Mouse (Mus musculus) kidney, adult 11 months (tissue): ENCODE data around the gene Gm20388.

Experiments
- DNase-seq: peaks from one replicate; pipeline ENCODE4 v3.0.0; 2022

Gene Gm20388

DNA sequence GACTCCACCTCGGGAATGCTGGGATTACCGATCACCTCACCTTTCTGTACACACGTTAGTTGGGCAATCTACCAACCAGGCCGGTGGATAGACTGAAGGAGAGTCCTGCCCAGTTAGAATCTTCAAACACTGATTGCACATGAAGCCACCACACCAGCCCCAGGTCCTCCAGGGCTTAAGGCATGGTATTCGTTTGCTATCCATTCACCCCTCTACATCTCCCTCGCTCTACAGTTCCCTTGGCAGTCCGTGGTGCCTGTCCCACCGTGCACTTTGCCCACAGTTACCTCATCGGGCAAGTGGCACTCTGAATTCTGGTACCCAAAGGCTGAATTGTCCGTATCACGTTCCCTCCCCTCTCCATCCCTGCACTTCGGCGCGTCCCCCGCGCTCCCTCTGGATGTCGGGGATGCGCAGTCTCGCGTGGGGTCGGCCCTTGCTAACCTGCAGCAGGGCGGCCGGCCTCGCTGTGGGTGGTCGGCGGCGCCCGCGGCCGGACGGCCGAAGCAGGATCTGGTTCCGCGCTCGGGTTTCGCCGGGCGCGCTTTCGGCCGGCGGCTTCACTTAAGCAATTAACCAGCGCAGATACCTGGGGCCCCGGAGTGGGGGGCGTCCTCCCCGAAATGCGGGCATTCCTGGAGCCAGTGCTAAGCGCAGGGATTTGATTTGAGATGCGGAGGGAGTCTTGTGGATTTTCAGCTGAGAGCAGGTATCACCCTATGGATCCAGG, 1169.9 kb downstream of the Gm20388 start:
- DNase-seq: no peak

DNA sequence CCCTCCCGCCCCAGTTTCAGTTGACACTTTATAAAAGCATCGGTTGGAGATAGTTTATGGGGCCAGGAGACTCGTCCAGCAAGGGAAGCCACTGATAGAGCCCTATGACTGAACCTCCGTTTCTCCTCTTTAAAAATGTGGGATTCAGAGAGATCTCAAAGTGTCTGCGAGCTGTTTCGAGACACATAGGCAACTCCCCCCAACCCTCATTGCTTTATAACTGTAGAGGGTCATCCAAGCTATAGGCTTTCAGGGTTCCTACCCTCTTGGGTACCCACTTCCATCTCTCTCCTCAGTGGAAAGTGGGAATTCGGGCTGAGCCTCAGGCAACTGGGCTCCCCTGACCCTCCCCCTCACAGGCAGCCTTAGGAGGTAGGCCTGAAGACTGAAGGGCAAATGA, 1170.8 kb downstream of the Gm20388 start:
- no peak for DNase-seq

DNA sequence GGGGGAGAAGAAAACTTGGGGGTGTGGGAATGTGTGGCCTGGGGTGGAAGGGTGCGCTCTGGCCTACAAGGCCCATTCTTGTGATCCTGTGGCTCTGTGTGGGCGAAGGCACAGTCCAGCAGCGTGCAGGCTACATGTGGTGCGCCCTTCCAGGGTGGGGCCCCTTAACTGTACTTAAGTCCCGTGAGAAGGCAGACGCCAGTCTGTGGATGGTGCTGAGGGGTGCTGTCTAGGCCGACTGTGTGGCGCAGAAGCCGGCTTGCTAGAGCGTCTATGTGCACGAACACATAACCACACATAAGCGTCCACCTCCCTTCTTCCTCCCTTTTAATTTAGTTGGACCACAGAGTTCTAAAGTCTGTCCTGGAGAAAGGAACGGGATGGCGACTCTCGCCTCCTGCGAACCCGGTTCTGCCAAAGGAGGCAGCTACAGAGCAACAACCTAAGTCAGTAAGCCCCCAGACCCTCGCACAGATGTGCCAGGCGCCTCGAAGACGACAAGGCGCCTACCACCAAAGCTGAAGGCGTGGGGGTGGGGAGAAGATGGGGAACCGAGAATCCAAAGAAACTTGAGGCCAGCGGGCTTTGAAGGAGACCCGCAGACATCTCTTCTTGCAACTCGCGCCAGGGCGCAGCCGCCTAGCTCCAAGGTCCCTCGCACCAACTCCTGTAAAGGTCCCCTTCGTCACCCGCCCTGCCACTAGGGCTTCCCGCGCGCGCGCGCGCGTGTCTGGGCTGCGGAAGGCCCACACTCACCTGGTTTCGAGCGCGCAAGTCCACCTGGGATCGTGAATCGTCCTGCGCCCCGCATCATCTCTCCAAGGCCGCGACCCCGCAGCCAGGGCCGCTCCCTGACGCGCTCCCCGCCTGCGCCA, 1171.8 kb downstream of the Gm20388 start:
- DNase-seq: no peak

DNA sequence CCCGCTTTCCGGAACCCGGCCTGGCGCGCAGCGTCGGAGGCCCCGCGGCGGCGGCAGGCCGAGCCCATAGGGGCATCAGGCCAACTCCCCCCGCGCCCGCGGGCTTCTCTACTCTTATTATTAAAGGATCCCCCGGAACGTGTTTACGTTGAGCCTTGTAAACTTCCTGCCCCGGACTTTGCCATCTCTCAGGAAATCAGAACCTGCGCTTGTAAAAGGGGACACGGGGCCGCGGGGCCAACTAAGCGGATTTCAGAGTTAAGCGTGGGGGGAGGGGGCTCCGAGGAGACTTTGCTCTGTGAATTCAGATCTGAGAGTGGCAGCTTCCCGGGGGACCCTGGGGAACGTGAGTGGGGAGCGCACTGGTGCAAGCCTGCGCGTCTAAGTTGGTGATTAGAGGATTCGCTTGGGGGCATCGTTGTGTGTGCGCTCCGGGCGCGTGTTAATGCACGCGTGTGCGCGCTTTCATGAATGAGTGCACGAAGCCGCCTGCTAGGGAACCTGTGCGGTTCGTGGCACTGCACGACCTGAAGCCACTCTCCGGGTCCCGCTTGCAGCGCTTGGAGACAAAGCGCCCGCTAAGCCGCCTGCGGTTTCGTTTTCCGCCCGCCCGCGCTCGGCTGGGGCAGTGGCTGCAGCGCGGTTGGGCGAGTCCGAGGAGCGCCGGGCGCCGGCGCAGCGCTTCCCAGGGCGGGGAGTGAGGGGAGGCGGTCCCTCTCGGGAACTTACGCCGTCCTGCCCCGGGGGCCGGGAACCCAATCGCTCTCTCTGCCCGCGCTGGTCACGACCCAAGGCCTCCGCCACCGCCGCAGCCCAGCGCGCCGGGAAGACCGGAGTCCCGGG, 1172.7 kb downstream of the Gm20388 start:
- DNase-seq: peak; percentile 56

DNA sequence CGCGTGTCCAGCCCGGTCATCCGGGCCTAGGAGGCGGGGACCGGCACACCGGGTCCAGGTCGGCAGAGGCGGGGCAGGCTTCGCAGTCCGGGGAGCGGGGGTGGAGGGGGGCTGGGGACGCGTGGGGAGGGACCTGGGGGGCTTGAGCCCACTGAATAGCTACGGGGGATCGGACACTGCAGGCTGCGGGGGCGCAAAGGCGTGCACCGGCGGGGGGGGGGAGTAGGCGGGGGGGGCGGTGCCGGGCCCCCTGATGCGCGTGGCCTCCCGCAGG, 1173.2 kb downstream of the Gm20388 start:
- DNase-seq: no peak

DNA sequence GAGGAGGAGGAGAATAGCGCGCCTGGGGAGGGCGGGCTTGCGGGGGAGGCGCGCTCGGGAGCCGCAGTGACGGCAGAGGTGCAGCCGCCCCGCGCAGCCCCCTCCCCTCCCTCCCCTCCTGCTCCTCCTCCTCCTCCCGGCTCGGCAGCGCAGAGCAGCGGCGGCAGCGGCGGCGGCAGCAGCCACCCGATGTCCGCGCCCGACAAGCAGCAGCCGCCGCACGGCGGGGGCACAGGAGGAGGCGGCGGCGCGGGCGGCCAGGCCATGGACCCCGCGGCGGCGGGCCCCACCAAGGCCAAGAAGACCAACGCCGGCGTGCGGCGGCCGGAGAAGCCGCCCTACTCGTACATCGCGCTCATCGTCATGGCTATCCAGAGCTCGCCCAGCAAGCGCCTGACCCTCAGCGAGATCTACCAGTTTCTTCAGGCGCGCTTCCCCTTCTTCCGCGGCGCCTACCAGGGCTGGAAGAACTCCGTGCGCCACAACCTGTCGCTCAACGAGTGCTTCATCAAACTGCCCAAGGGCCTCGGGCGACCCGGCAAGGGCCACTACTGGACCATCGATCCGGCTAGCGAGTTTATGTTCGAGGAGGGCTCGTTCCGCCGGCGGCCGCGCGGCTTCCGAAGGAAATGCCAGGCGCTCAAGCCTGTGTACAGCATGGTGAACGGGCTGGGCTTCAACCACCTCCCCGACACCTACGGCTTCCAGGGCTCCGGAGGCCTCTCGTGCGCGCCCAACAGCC, 1173.7 kb downstream of the Gm20388 start, which contains the start of gene Foxf1:
TSS of gene Foxf1 (plus strand) at position 177 of the 742 bp plus-strand sequence.
- DNase-seq: no peak

DNA sequence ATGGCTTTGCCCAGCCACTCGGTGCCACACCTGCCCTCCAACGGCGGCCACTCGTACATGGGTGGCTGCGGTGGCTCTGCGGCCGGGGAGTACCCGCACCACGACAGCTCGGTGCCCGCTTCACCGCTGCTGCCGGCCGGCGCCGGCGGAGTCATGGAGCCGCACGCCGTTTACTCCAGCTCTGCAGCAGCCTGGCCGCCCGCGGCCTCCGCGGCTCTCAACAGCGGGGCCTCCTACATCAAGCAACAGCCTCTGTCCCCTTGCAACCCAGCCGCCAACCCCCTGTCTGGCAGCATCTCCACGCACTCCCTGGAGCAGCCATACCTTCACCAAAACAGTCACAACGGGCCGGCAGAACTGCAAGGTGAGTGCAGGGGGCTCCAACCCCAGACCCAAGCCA, 1174.4 kb downstream of the Gm20388 start:
- no peak for DNase-seq

DNA sequence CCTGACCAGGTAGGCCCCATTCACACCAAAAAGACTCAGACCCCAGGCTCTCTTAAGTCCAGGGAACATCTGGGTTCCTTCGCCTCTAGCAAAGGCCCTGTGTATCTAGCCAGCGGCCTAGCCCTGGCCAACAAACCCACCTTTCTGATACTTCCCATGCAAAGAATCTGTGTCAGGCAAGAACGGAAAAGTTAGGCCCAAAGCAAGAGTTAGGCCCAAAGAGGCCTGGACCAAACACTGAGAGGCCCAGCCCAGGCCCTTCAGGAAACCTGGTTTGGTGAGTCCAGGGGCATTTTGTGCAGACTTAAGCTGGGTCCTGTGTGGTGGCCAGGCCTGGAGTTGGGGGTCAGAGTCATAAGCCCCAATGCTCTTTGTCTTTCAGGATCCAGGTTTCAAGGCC, 1174.9 kb downstream of the Gm20388 start:
- DNase-seq: no peak

DNA sequence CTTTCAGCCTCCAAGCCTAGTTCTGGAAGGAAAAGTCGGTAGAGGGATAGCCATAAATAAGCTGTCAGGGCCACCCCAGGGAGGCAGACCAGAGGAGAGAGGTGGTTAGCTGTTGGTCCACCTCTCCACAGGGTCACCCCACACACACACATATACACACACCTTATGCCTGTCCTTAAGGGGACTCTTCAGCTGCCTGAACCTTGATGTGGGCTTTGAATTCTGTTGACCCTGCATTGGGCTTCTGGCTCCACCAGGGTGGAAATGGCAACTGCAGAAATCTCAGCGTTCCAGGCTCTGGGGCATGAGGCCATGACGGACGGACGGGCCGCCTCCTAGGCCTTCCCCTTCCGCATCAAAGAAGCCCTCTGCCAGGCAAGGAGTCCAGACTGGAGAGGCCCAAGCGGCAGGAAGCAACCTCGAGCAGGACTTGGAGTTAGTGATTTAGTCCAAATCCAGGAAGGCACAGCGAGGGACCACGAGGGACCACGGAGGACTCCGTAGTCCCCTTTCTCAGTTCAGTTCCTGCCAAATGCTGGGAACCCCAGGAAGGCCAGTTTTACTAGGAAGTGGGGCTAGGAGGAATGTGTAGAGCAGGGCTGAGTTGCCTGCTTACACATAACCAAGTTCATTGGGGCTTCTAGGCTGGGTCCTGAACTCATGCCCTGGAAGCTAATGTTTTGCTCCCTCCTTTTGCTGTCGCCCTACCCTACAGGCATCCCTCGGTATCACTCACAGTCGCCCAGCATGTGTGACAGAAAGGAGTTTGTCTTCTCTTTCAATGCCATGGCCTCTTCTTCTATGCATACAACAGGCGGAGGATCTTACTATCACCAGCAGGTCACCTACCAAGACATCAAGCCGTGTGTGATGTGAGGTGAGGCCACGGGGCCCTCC, 1175.6 kb downstream of the Gm20388 start:
- DNase-seq: no peak

DNA sequence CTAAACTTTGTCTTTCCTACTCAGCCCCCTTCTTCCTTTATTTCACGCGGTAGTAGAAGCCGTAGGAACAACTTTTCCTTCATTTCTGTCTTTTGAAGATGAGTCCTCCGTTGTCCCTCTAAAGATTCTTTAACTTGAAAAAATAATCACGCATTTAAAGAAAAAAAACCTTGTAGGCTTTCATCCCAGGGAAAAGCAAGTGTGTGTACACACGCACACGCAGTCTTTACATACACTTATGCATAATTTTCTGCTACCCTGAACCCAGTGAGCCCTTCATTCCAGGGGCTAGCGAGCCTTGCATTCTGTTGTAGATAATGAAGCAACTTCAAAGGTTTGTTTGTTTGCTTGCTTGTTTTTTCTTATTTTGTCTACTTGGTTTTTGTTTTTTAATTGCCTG, 1177.6 kb downstream of the Gm20388 start:
- DNase-seq: no peak

DNA sequence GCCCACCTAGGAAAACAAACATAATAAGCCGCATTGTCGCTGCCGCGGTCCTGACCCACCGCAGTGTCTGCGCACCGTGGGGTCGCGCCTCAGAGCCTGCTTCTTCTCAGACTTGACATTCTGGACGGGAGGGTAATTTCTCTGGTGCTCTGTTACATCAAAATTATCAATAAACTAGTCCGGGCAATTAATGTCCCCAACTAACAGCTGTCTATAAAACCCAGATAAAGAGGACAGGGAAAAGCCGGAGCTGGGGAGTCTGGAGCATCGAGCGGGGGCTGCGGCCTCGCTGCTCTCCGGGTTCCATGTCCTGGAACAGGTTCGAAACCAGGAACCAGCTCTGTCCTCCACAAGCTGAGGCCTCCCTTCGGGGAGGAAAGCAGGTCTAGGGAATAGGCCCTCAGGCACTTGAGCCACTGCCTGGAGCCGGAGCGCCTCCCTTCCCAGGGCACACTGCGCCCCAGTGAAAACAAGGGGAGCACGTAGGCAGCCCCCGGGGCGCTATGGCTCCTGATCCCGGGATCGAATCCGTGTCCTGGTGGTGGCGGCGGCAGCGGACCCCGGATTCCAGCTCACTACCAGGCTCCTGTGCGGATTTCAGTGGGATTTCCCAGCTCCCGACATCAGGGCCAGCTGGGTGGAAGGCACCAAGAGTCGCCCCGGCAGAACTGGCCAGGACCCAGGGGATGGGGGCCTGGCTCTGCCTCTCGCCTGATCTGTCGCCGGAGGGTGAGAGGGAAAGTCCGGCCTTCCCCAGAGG, 1178.4 kb downstream of the Gm20388 start:
- DNase-seq: no peak

DNA sequence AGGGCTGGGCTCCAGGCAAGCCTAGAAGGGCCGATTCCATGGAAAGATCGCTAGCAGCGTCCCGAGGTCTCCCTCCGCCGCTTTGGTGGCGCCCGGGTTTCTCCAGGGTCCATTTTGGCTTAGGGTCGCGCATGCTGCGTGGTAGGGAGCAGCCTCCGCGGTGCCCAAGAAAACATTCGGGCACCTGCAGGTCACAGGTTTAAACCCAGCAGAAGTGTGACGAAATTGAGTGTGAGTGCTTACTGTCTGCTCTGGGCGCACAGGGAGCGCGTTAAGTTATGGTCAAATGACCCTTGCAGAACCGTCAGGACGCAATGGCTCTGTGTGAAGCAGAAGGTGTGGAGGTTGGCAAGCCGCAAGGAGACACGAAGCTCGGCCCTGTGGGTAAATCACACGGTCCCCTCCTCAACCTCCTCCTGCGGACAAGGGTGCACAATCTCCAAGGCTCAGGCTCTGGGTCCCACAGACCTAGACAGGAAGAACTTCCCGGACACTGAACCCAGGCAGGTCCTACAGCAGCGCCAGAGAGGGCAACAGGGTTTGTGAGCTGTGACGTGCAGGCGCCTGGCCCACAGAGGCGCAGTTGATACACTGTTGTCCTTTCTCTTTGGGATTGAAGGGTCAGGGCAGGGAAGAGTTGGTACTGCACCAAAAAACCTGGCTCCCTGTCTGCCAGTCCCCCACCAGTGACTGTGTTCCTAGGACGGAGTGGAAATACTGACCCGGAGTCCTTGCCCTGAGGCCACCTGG, 1179.2 kb downstream of the Gm20388 start:
- no peak for DNase-seq

DNA sequence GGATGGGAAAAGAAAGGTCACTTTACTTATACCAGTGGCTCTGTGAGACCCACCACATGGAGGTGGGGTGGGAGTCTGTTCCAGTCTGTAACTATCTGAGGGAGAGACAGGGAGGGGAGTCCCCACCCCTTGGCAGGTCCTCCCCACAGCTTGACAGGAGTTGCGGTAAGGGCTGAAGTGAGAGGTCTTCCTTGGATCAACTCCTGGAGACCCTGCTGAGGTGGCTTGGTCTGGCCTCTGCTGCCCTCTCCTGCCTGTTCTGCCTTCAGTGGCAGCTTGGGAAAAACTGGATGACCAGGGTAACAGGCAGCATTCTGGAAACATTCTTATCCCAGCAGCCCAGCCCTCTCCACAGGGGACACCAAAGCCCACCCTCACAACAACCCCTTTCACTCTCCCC, 1180.1 kb downstream of the Gm20388 start:
- DNase-seq: no peak

DNA sequence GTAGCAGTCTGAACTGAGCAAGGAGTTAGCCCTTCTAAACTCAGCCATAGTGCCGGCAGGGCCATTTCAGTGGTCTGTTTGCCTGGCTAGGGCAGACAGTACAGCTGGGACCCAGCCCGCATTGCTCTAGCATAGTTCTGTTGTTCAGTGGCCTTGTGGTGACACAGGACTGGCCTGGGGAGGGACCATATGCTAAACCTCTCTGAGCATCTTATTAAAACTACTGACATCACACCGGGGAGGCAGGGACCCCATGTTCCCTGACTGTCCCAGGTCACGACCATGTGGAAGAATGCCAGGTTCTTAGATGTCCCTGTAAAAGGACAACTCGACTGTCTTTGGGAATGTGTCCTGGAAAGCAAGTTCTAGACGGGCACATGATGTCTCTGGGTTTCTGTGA, 1181.5 kb downstream of the Gm20388 start:
- DNase-seq: no peak

DNA sequence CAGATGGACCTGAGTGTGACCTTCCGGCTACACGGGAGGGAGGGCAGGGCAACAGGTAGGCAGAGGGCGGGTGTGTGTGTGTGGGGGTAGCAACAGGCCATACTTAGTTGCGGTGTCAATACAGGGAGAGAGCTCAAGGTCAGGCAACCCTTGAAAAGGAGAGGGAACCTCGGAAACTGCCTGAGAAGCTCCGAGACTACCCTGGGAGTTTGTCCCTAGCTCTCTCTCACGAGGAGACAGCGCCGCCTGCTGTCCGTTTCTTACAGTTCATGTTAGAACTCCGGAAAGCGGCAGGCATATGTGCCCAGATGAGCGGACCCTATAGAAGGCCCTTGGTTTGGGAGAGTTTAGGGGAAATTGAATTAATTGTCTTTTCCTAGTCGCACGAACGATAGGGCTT, 1182.0 kb downstream of the Gm20388 start:
- DNase-seq: peak; percentile 51

DNA sequence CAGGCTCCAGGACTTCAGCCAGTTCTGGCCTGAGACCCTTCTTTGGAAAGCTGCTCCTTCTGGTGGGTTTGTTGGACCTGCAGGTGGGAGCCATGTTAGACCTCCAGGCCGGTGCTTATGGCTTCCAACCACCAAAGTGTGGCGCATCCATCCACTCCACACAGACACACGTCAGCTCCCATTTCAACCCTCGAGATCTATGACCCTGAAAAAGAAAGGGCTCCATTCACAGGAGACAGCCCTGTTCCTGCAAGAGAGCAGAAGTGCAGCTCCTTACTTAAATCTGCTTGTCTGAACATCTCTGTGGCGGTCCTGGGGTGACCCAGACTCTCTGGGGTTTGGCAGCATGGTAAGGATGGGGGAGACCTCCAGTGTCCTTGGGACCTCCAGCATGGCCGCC, 1182.9 kb downstream of the Gm20388 start:
- no peak for DNase-seq

DNA sequence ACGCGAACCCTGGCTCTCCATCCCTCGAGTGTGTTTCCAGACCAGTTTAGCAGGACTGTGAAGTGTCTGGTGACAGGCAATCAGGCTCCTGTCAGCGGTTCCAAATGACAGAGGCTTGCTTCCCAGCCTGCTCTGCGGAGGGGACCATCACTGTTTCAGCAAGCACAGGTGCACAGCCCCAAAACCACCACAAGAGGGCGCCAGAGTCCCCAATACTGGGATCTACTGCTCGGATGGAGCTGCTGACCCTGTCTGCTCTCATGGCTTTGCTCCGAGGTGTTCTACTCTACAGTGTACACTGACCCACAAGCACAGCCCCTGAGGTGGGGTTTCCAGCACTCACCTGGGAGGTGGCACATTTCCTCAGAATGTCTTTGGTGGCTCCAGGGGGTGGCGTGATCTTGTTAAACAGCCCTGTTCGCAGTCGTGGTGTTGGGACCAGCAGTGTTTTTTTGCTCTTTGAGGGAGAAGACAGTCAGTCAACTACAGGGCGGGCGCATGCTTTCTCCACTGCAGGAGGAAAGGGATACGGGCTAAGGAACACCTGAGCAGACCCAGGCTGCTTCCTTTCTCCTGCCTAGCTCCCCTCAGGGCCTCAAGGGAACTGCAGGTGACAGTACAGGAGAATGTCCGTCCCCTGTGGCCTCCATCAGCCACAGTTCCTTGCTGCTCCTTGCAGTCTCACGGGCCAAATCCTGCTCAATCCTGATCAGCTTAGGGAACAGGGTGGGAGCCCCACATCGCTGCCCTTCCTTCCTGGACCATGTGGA, 1193.6 kb downstream of the Gm20388 start:
- DNase-seq: peak; percentile 58

DNA sequence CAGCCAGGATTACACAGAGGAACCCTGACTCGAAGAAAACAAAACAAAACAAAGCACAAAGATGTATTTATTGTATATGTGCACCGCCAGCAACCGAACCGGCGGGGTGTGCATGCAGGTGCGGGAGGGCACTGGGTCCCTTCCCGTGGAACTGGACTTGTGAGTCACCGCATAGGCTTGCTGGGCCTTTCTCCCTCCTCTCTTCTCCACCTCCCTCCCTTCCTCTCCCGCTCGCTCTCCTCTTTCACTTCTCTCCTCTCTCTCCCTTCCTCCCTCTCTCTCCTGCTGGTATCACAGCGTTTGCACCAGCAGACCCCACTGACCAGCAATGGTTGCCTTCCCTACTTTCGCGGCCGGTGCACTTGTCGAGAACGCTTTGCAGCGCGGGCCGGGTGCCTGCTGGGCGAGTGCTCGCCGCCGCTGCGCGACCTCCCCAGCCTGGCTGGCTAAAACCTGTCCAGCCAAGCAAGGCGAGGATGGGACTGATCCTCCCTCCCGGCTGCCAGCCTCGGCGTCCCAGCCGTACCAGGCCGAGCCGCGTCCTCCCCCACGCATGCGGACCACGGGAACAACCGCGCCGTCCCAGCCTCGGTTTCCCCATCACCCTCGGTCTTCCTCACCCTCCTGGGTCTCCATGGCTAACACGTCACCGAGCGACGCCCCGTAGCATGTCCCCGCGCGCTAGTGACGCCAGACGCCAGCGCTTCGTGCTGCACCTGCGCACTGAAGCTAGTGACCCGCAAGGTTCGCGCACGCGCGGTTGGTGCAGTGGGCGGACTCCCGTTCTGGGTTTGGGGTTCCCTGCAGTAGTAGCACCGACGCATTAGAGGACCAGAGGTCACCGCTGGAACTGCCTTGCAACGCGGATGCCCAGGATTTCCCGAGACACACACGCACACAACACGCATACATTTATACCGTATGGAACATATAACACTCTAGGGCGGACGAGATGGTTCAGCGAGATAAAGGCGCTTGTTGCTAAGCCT, 1197.3 kb downstream of the Gm20388 start, which contains the start of gene Mthfsd:
TSS of gene Mthfsd (minus strand) at position 725 of the 989 bp plus-strand sequence.
- DNase-seq: peak; percentile 97
